Mouse (Mus musculus): ENCODE data around the gene Tgfbr3.

DNA sequence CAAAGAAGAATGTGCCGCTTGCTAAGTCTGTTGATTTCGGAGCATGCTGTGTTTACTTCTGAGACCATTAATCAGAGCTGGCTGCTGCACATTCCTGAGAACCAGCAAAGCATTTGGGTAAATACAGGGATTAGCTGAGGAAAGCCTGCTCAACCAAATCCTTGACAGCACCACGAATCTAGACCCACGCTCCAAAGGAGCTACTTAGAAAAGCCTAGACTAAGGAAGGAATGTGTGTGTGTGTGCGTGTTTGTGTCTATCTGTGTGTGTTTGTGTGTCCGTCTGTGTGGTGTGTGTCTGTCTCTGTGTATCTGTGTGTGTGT is 20.5 kb downstream of the Tgfbr3 start:
- no peak for TF ChIP-seq CTCF (IDR thresholded peaks at IDR 0.05; ENCODE audit: borderline replicate concordance, insufficient read depth, low read length)
- TF ChIP-seq POLR2A (IDR thresholded peaks at IDR 0.05; ENCODE audit: low read depth, low read length): no peak

Measured in embryonic fibroblast, embryonic 13.5 days (primary cell).